Mouse (Mus musculus): ENCODE measurements around the gene Mettl7a3. TPM values are rescaled to one million over a fixed set of nuclear protein-coding genes. Genes with fewer than 3 reads are reported as not detected.
"Not testable (repeated sequence)": the region's sequence is repeated elsewhere in the genome, so short reads cannot be mapped to it uniquely, and the experiment has no call there.

The Mettl7a3 gene
- polyA plus RNA-seq, 1 experiment from 2014 or later: 0.17 TPM

DNA sequence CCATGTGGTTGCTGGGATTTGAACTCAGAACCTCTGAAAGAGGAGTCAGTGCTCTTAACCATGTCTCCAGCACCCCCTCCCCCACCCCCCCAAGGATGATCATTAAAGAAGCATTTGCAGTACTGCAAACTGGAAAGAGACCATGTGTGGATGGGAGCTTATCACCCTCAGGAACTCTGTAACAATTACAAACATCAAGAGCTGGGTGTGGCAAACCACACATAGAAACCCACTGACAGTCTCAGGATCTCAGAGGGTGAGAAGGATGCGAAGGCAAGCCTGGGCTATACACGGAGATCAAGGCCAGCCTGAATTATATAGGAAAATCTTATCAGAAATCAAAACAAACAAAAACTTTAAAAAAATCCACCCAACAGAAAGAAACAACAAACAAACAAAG lies 28.5 kb upstream of the Mettl7a3 start:
- peaks cover 4% of the 10 kb centered on the region; the same call in 1 of the 2 replicates for H3K4me1 ChIP-seq (ENCODE audit: control insufficient read depth, insufficient read depth, low read length)

DNA sequence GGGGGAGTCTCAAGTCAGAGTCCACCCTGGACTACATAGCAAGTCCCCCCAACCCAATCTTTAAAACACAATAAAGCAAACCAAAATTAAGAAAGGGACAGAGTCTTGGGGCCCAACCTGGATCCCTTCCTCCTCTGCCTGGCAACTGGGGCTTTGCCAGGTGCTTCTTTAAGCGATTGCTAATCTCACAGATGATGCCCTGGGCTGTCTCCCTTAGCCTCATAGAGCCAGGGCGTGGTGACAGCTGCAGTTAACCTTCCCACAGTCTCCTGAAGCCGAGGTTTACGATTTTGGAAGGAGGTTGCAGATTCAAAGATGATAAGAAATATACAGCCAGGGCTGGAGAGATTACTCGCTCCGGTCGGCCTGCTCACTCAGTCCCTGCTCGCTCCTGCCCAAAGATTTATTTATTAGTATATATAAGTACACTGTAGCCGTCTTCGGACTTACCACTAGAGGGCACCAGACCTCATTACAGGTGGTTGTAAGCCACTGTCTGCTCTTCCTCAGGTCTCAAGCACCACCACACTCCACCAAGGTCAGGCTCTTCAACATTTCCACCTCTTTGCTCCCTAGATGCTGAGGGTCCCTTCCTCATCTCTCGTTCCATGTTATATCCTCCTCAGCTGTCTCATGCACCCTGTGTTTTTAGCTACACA lies 27.2 kb upstream of the Mettl7a3 start:
- H3K36me3 ChIP-seq (ENCODE audit: control insufficient read depth, insufficient read depth, low read length); H3K27me3 ChIP-seq (ENCODE audit: control insufficient read depth, insufficient read depth, low read length); H3K9me3 ChIP-seq (ENCODE audit: control insufficient read depth, low read length); H3K9ac ChIP-seq (replicated peaks; ENCODE audit: low read depth, low read length); H3K4me2 ChIP-seq (ENCODE audit: low read depth, low read length); H3K27ac ChIP-seq (ENCODE audit: low read depth, low read length); H3K4me3 ChIP-seq (ENCODE audit: low read depth, low read length); H3K4me1 ChIP-seq (ENCODE audit: control insufficient read depth, insufficient read depth, low read length): not testable (repeated sequence)
- ATAC-seq (ENCODE audit: low read depth): 0 out of 2 replicates have a peak, but pooled peaks have one; percentile 47
- WGBS: 32% methylated on average over 8 of the region's 11 CpGs

More for the DNA sequence above, 28.5 kb upstream of the Mettl7a3 start:
- H3K27ac ChIP-seq (ENCODE audit: low read depth, low read length): no peak overlapping the region
- no peak for ATAC-seq (ENCODE audit: low read depth)
- H3K9ac ChIP-seq (replicated peaks; ENCODE audit: low read depth, low read length): no peak overlapping the region
- H3K9me3 ChIP-seq (ENCODE audit: control insufficient read depth, low read length): no peaks in the 10 kb centered on the region
- no peak overlapping the region for H3K4me3 ChIP-seq (ENCODE audit: low read depth, low read length)
- no peaks in the 10 kb centered on the region for H3K36me3 ChIP-seq (ENCODE audit: control insufficient read depth, insufficient read depth, low read length)
- H3K27me3 ChIP-seq (ENCODE audit: control insufficient read depth, insufficient read depth, low read length): no peaks in the 10 kb centered on the region
- 83% methylated on average over 2 of the region's 2 CpGs for WGBS
- H3K4me2 ChIP-seq (ENCODE audit: low read depth, low read length): no peak overlapping the region

DNA sequence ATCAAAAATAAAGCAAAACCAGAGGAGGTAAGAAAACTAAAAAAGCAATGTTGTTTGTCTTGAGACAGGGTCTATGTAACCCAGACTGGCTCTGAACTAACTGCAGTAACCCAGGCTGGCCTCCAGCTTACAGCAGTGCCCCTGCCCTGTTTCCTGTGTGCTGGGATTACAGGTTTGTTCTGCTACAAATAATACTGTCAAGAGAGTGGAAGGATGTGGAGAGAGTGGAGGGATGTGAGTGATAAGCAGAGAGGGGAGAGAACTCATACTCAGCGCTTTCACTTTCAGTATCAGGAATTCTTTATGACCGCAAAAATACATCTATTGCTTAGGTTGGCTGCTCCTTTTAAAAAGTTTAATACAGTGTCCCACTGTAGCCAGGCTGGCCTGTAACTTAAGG lies 22.4 kb upstream of the Mettl7a3 start:
- Histone ChIP-seq H3K27me3 (ENCODE audit: control insufficient read depth, insufficient read depth, low read length) (no peaks in the 10 kb centered on the region), H3K4me1 (ENCODE audit: control insufficient read depth, insufficient read depth, low read length) (no peaks in the 10 kb centered on the region)
- 94% methylated on average over 2 of the region's 2 CpGs for WGBS

DNA sequence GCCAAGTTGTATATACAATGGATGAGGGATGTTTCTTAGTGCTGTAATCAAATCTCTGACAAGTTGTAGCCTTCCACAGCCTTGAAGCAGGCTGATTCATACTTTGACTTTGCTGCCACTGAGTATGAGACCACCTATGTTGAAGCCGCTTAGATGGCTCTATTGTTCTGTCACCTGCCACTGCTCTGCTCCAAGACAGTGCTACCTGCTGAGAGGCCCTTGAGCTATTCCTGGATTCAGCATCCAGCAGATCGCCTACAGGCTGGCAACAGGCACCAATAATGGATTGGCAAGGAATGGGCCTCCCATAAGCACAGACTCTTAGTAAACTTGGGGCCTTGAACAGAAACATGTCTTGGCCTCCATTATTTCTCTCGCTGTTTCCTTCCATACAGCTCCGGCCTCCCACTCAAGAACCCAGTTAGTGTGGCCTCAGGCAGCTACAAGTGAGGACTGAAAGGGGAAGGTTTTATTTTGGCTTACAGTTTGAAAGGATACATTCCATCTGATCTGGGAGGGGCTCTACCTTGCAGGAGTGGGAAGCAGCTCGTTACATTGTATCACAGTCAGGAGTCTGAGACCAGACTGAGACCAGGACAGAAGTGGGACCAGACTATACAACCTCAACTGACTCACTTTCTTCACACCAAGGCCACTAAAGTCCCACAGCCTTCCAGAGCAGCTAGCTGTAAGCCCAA lies 20.1 kb upstream of the Mettl7a3 start:
- no peak overlapping the region for H3K9ac ChIP-seq (replicated peaks; ENCODE audit: low read depth, low read length)
- H3K27ac ChIP-seq (ENCODE audit: low read depth, low read length): no peak overlapping the region
- H3K4me3 ChIP-seq (ENCODE audit: low read depth, low read length): no peak overlapping the region
- no peaks in the 10 kb centered on the region for H3K4me1 ChIP-seq (ENCODE audit: control insufficient read depth, insufficient read depth, low read length)
- H3K27me3 ChIP-seq (ENCODE audit: control insufficient read depth, insufficient read depth, low read length): no peaks in the 10 kb centered on the region
- 91% methylated on average over 5 of the region's 5 CpGs for WGBS
- ATAC-seq (ENCODE audit: low read depth): no peak
- H3K9me3 ChIP-seq (ENCODE audit: control insufficient read depth, low read length): no peaks in the 10 kb centered on the region
- no peaks in the 10 kb centered on the region for H3K36me3 ChIP-seq (ENCODE audit: control insufficient read depth, insufficient read depth, low read length)
- H3K4me2 ChIP-seq (ENCODE audit: low read depth, low read length): no peak overlapping the region

More for the DNA sequence above, 22.4 kb upstream of the Mettl7a3 start:
- ATAC-seq (ENCODE audit: low read depth): no peak
- no peak overlapping the region for H3K9ac ChIP-seq (replicated peaks; ENCODE audit: low read depth, low read length)
- H3K9me3 ChIP-seq (ENCODE audit: control insufficient read depth, low read length): no peaks in the 10 kb centered on the region
- H3K4me2 ChIP-seq (ENCODE audit: low read depth, low read length): no peak overlapping the region
- no peak overlapping the region for H3K4me3 ChIP-seq (ENCODE audit: low read depth, low read length)
- H3K36me3 ChIP-seq (ENCODE audit: control insufficient read depth, insufficient read depth, low read length): no peaks in the 10 kb centered on the region
- no peak overlapping the region for H3K27ac ChIP-seq (ENCODE audit: low read depth, low read length)

DNA sequence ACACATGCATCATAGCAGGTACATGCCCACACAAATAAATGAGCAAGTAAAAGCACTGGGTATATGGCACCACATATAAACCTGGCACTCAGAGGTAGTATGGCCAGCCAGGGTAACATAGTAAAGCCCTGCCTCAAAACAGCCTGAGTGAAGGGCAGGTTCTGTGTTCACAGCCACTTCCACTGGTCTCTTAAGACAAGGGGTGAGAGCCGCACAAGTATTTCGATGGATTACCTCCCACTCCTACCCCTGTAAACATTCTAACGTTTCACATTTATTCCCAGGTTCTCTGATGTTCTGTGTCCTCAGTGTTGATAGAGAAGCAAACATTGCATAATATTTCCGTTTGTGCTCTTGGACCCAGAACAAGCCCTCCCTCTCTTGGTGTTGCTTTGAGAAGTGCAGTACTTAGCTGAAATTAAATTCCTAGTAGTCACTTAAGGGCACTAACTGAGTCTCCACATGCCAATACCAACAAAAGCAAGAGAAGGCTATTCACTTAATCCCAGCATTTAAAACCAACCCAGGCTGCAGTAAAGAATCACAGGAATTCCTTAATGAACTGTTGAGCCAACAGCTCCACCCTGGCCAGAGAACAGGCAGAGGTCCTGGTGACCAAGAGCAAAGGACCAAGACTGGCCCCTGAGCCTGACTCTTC lies 16.6 kb upstream of the Mettl7a3 start:
- not testable (repeated sequence) for H3K4me2 ChIP-seq (ENCODE audit: low read depth, low read length); ATAC-seq (ENCODE audit: low read depth); H3K4me1 ChIP-seq (ENCODE audit: control insufficient read depth, insufficient read depth, low read length); H3K9ac ChIP-seq (replicated peaks; ENCODE audit: low read depth, low read length); H3K27me3 ChIP-seq (ENCODE audit: control insufficient read depth, insufficient read depth, low read length); H3K36me3 ChIP-seq (ENCODE audit: control insufficient read depth, insufficient read depth, low read length); H3K27ac ChIP-seq (ENCODE audit: low read depth, low read length); H3K4me3 ChIP-seq (ENCODE audit: low read depth, low read length); H3K9me3 ChIP-seq (ENCODE audit: control insufficient read depth, low read length)
- WGBS: 79% methylated on average over 4 of the region's 4 CpGs

DNA sequence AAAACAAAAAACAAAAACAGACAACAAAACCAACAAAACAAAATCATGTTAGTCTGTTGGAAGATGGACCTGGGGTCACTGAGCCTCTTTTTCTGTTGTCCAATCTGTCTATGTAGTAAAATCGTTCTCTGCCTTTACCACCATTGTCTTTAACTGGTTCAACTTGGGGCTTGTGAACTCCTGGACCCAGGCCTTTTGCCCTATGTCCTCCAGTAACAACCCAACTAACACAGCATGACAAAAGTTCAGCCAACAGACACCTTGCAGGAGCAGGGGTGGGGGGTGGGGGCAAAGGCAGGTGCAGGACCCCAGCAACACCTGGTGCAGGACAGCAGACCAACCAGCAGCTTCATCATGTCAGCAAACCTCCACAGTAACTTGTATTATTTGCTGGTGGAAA lies 14.8 kb upstream of the Mettl7a3 start:
- no peak for ATAC-seq (ENCODE audit: low read depth)
- Histone ChIP-seq H3K4me2 (ENCODE audit: low read depth, low read length) (no peak overlapping the region), H3K27ac (ENCODE audit: low read depth, low read length) (no peak overlapping the region), H3K4me1 (ENCODE audit: control insufficient read depth, insufficient read depth, low read length) (no peaks in the 10 kb centered on the region), H3K27me3 (ENCODE audit: control insufficient read depth, insufficient read depth, low read length) (no peaks in the 10 kb centered on the region), H3K9ac (replicated peaks; ENCODE audit: low read depth, low read length) (no peak overlapping the region), H3K9me3 (ENCODE audit: control insufficient read depth, low read length) (no peaks in the 10 kb centered on the region), H3K4me3 (ENCODE audit: low read depth, low read length) (no peak overlapping the region), H3K36me3 (ENCODE audit: control insufficient read depth, insufficient read depth, low read length) (no peaks in the 10 kb centered on the region)
- WGBS: 79% methylated on average over 1 of the region's 1 CpGs

DNA sequence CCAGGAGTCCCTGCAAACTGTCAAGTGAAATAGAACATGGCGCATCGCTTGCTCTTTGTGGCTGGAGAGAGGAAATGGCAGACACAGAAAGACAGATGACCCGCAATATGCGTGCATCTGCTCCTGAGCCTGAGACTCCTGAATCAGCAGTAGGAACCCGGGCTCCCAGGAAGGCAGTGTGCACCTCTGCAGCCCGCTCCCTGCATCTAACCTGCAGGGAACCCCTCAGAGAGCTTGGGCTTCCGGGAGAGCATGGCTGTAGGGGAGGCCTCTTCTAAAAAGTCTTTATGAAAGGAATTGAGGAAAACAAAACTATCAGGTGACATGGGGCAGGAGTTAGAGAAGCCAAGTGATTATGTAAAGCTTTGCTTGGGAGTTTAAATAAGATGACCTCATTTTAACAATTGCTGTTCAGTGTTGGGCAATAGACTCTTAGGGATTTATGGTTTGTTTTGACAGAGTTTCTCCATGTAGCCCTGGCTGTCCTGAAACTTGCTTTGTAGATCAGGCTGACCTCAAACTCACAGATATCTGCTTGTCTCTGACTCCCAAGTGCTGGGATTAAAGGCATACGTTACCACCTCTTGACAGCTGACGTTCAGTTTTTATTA lies 14.3 kb upstream of the Mettl7a3 start:
- no peak overlapping the region for H3K27ac ChIP-seq (ENCODE audit: low read depth, low read length)
- no peak overlapping the region for H3K9ac ChIP-seq (replicated peaks; ENCODE audit: low read depth, low read length)
- no peak overlapping the region for H3K4me3 ChIP-seq (ENCODE audit: low read depth, low read length)
- no peaks in the 10 kb centered on the region for H3K9me3 ChIP-seq (ENCODE audit: control insufficient read depth, low read length)
- H3K36me3 ChIP-seq (ENCODE audit: control insufficient read depth, insufficient read depth, low read length): no peaks in the 10 kb centered on the region
- ATAC-seq (ENCODE audit: low read depth): no peak
- no peaks in the 10 kb centered on the region for H3K4me1 ChIP-seq (ENCODE audit: control insufficient read depth, insufficient read depth, low read length)
- H3K27me3 ChIP-seq (ENCODE audit: control insufficient read depth, insufficient read depth, low read length): no peaks in the 10 kb centered on the region
- no peak overlapping the region for H3K4me2 ChIP-seq (ENCODE audit: low read depth, low read length)
- whole genome bisulfite sequencing: 79% methylated on average over 9 of the region's 9 CpGs

DNA sequence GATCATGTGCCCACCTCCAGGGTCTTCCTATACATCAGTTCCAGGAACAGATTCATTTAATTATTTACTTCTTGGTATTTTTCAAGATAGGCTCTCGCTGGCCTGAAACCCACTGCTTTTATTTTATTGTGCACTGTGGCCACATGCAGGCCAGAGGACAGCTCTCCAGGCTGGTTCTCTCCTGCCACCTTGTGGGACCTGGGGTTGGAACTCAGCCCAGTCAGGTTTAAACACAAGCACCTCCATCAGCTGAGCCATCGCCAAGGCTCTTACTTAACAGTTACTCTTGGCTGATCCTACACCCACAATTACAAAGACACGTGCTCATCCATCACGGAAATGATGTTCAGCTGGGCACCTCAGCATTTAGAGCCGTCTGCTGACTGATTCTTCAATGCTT lies 13.6 kb upstream of the Mettl7a3 start:
- 48% methylated on average over 5 of the region's 5 CpGs for WGBS
- Histone ChIP-seq H3K4me1 (ENCODE audit: control insufficient read depth, insufficient read depth, low read length) (no peaks in the 10 kb centered on the region), H3K36me3 (ENCODE audit: control insufficient read depth, insufficient read depth, low read length) (no peaks in the 10 kb centered on the region), H3K4me3 (ENCODE audit: low read depth, low read length) (no peak overlapping the region), H3K27me3 (ENCODE audit: control insufficient read depth, insufficient read depth, low read length) (no peaks in the 10 kb centered on the region), H3K9me3 (ENCODE audit: control insufficient read depth, low read length) (no peaks in the 10 kb centered on the region), H3K4me2 (ENCODE audit: low read depth, low read length) (no peak overlapping the region), H3K9ac (replicated peaks; ENCODE audit: low read depth, low read length) (no peak overlapping the region), H3K27ac (ENCODE audit: low read depth, low read length) (no peak overlapping the region)
- no peak for ATAC-seq (ENCODE audit: low read depth)

Measured in neural tube, embryonic 14.5 days (tissue).